Mouse (Mus musculus) CH12.LX (cell line): ENCODE data around the gene Gstm1.
A peak's percentile ranks its signal among the peaks of the same experiment; 100 is the strongest.

Source experiments
- BHLHE40 ChIP-seq: IDR thresholded peaks from 2 replicates; pipeline ENCODE4 v1.6.1; 2011; ENCODE audit warnings: mild to moderate bottlenecking, low read depth, low read length, improper control_type of control experiment
- CTCF ChIP-seq, 2 experiments: IDR thresholded peaks in 1 of 2; conservative IDR thresholded peaks in 1 of 2; 2 replicates each; pipeline ENCODE4 v1.5.1; 2011 to 2012; ENCODE audit warnings: low read depth in 2 of 2, low read length in 2 of 2, improper control_type of control experiment in 1 of 2, inconsistent platforms in 1 of 2, mild to moderate bottlenecking in 1 of 2, moderate library complexity in 1 of 2
- ELF1 ChIP-seq: IDR thresholded peaks from 2 replicates; pipeline ENCODE4 v1.6.1; 2014; ENCODE audit warnings: low read depth, mild to moderate bottlenecking, inconsistent platforms, low read length, improper control_type of control experiment
- EP300 ChIP-seq: IDR thresholded peaks from 2 replicates; pipeline ENCODE4 v1.6.1; 2011; ENCODE audit warnings: low read length, improper control_type of control experiment
- GABPA ChIP-seq: IDR thresholded peaks from 2 replicates; pipeline ENCODE4 v1.6.1; 2012; ENCODE audit warnings: low read depth, low read length, improper control_type of control experiment, inconsistent platforms; ENCODE audit not compliant: insufficient replicate concordance
- HCFC1 ChIP-seq: IDR thresholded peaks from 2 replicates; pipeline ENCODE4 v1.6.1; 2012; ENCODE audit warnings: low read depth, mild to moderate bottlenecking, inconsistent platforms, low read length, improper control_type of control experiment
- JUN ChIP-seq: IDR thresholded peaks from 2 replicates; pipeline ENCODE4 v1.6.1; 2011; ENCODE audit warnings: low read depth, mild to moderate bottlenecking, low read length, improper control_type of control experiment, moderate library complexity; ENCODE audit not compliant: insufficient read depth
- JUND ChIP-seq: conservative IDR thresholded peaks from 2 replicates; pipeline ENCODE4 v1.6.1; 2011; ENCODE audit warnings: low read depth, low read length, improper control_type of control experiment
- MAX ChIP-seq: IDR thresholded peaks from 2 replicates; pipeline ENCODE4 v1.6.1; 2011; ENCODE audit warnings: low read length, improper control_type of control experiment
- NELFE ChIP-seq: IDR thresholded peaks from 2 replicates; pipeline ENCODE4 v1.6.1; 2011; ENCODE audit warnings: low read depth, low read length, improper control_type of control experiment
- POLR2A ChIP-seq: IDR thresholded peaks from 2 replicates; pipeline ENCODE4 v1.6.1; 2011; ENCODE audit warnings: low read depth, mild to moderate bottlenecking, improper control_type of control experiment, low read length
- RCOR1 ChIP-seq: conservative IDR thresholded peaks from 2 replicates; pipeline ENCODE4 v1.6.1; 2012; ENCODE audit warnings: low read depth, mild to moderate bottlenecking, inconsistent platforms, low read length, improper control_type of control experiment
- USF1 ChIP-seq: IDR thresholded peaks from 2 replicates; pipeline ENCODE4 v1.6.1; 2014; ENCODE audit warnings: low read depth, mild to moderate bottlenecking, inconsistent platforms, low read length, improper control_type of control experiment
- ZC3H11A ChIP-seq: IDR thresholded peaks from 2 replicates; pipeline ENCODE4 v1.6.1; 2012; ENCODE audit warnings: low read depth, mild to moderate bottlenecking, inconsistent platforms, low read length, improper control_type of control experiment

- TF ChIP-seq ZC3H11A (0 out of 2 replicates have a peak, but pooled peaks have one; percentile 2), POLR2A (no peak), RCOR1 (no peak), CTCF (conservative IDR thresholded peaks at IDR 0.05 in 1 of 2, IDR thresholded peaks at IDR 0.05 in 1 of 2; ENCODE audit: low read depth in 2 of 2, low read length in 2 of 2) (peak; percentile 18 to 76; a peak in 2 of 4 replicates), HCFC1 (no peak), USF1 (no peak), NELFE (no peak), JUN (no peak), MAX (no peak), JUND (no peak), EP300 (no peak), GABPA (no peak), ELF1 (peak; percentile 35; the same call in 1 of the 2 replicates), BHLHE40 (peak; percentile 81)
These were observed at the start of gene Gstm1 for GRCm38 (mm10) chr3:108017473-108018189.
